Mouse (Mus musculus) C3H10T1/2 (cell line): ENCODE measurements around the gene Dchs2. TPM values are rescaled to one million over a fixed set of nuclear protein-coding genes. Genes with fewer than 3 reads are reported as not detected.

Source experiments
- polyA plus RNA-seq, 2 experiments: library from polyadenylated mRNA; unstranded; fragments of >200 nt; fragmentation: generic; extraction: Trizol; gene quantifications; one replicate each; pipeline ENCODE4 v1.2.1; 2012; ENCODE audit warnings: missing spikeins in 2 of 2

Gene Dchs2
- polyA plus RNA-seq, result under 1 TPM in 1 of 2 experiments, not detected in 1; 0.01 TPM

GRCm38 (mm10) chr3:83127726-83128448 lies at the start of gene Dchs2:
TSS of gene Dchs2 (plus strand) at chr3:83127948.

Other genes starting within 250 kb of the Dchs2 start
- gene Lrat, start 224.0 kb upstream of the Dchs2 start, polyA plus RNA-seq, result not detected
- not detected for gene Fgg, start 120.2 kb upstream of the Dchs2 start, polyA plus RNA-seq
- gene Fga, start 101.9 kb upstream of the Dchs2 start, polyA plus RNA-seq, result not detected
- gene Fgb, start 78.1 kb upstream of the Dchs2 start, polyA plus RNA-seq, result not detected
- gene Plrg1, start 72.4 kb upstream of the Dchs2 start, polyA plus RNA-seq, result 10 to 100 TPM; 14.5 to 48.5 TPM